Mouse (Mus musculus) forebrain, embryonic 13.5 days (tissue): Measurements from ENCODE around the gene Gm14124. TPM values are rescaled to one million over a fixed set of nuclear protein-coding genes. Genes with fewer than 3 reads are reported as not detected.

Source experiments
- ATAC-seq: fragments of 200-750 bp; cut with Nextera tagmentation; 2 replicates; pipeline ENCODE4 v1.8.0; 2017
- H3K27ac ChIP-seq: fragments of 300-500 bp; sonication (generic); 2 replicates; pipeline ENCODE4 v1.5.1; 2015; ENCODE audit warnings: inconsistent platforms, mild to moderate bottlenecking, moderate library complexity
- H3K27me3 ChIP-seq: fragments of 300-500 bp; sonication (generic); 2 replicates; pipeline ENCODE4 v1.6.1; 2015; ENCODE audit warnings: mild to moderate bottlenecking, inconsistent platforms
- H3K36me3 ChIP-seq: fragments of 300-500 bp; sonication (generic); 2 replicates; pipeline ENCODE4 v1.6.1; 2015; ENCODE audit warnings: mild to moderate bottlenecking, inconsistent platforms; ENCODE audit not compliant: poor library complexity, severe bottlenecking
- H3K4me1 ChIP-seq: fragments of 300-500 bp; sonication (generic); 2 replicates; pipeline ENCODE4 v1.6.1; 2015; ENCODE audit warnings: inconsistent platforms
- H3K4me2 ChIP-seq: fragments of 300-500 bp; sonication (generic); 2 replicates; pipeline ENCODE4 v1.6.1; 2015; ENCODE audit warnings: inconsistent platforms, mild to moderate bottlenecking, moderate library complexity
- H3K4me3 ChIP-seq: fragments of 300-500 bp; sonication (generic); 2 replicates; pipeline ENCODE4 v1.5.1; 2015; ENCODE audit warnings: mild to moderate bottlenecking, inconsistent platforms
- H3K9ac ChIP-seq: fragments of 300-500 bp; sonication (generic); 2 replicates; pipeline ENCODE4 v1.6.1; 2015; ENCODE audit warnings: mild to moderate bottlenecking, inconsistent platforms
- H3K9me3 ChIP-seq: fragments of 300-500 bp; sonication (generic); replicated peaks from 2 replicates; pipeline ENCODE4 v1.6.1; 2016; ENCODE audit warnings: inconsistent platforms
- WGBS: fragments of 180-500 bp; shearing (Covaris S2); methylation state at CpG from one replicate; pipeline ENCODE4 v1.1.7; 2015; 5-methylcytosine and 5-hydroxymethylcytosine counted together
- polyA plus RNA-seq: library from polyadenylated mRNA; unstranded; fragments of >200 nt; fragmentation: Nextera tagmentation; extraction: Ambion mirVana; gene quantifications from 2 replicates; pipeline ENCODE4 v1.2.1, GENCODE M21; 2015

Gene Gm14124
- polyA plus RNA-seq, 1 experiment from 2014 or later: not detected

GRCm38 (mm10) chr2:150318973-150319372, 61.7 kb downstream of the Gm14124 start:
- Histone ChIP-seq H3K36me3 (peaks cover 56% of the 10 kb centered on the region), H3K4me1 (no peaks in the 10 kb centered on the region), H3K4me3 (no peak overlapping the region), H3K4me2 (no peak overlapping the region), H3K9me3 (peaks cover 42% of the 10 kb centered on the region), H3K9ac (no peak overlapping the region), H3K27ac (no peak overlapping the region), H3K27me3 (no peaks in the 10 kb centered on the region)
- no peak for ATAC-seq
- 94% methylated on average over 1 of the region's 1 CpGs for WGBS

Other genes starting within 250 kb of the Gm14124 start
- 10.2 and 11.0 TPM in 2 replicates for gene Zfp120, start 120.8 kb upstream of the Gm14124 start, polyA plus RNA-seq
- gene Gm10770, start 77.8 kb upstream of the Gm14124 start, polyA plus RNA-seq: not detected in 2 replicates
- not detected in 2 replicates for gene Gm14139, start 75.8 kb upstream of the Gm14124 start, polyA plus RNA-seq
- gene Zfp937, start 39.4 kb upstream of the Gm14124 start, polyA plus RNA-seq: 10.1 and 10.3 TPM in 2 replicates
- 3.6 and 3.7 TPM in 2 replicates for gene Gm21994, start 1.9 kb upstream of the Gm14124 start, polyA plus RNA-seq
- gene Gm10130, start 66.2 kb downstream of the Gm14124 start, polyA plus RNA-seq: 1.2 and 1.6 TPM in 2 replicates
- gene 3300002I08Rik, start 105.2 kb downstream of the Gm14124 start, polyA plus RNA-seq: 13.3 and 14.9 TPM in 2 replicates
- 8.2 and 9.2 TPM in 2 replicates for gene Zfp442, start 194.0 kb downstream of the Gm14124 start, polyA plus RNA-seq
- gene Zfp345, start 227.6 kb downstream of the Gm14124 start, polyA plus RNA-seq: not detected in 2 replicates